Mouse (Mus musculus): ENCODE measurements around the gene Babam1.

Gene Babam1

GRCm38 (mm10) chr8:71381421-71381970, 15.2 kb upstream of the Babam1 start, which contains the start of gene Nr2f6:
Gene Nr2f6 (minus strand): TSS chr8:71381960.
- peak; percentile 77 for DNase-seq (ENCODE audit: low spot score)

GRCm38 (mm10) chr8:71381971-71382961, 14.4 kb upstream of the Babam1 start:
- peak; percentile 91 for DNase-seq (ENCODE audit: low spot score)

- DNase-seq (ENCODE audit: low spot score): no peak
These were observed 13.3 kb upstream of the Babam1 start for GRCm38 (mm10) chr8:71383396-71383795.

- no peak for DNase-seq (ENCODE audit: low spot score)
These were observed 12.8 kb upstream of the Babam1 start for GRCm38 (mm10) chr8:71383860-71384259.

GRCm38 (mm10) chr8:71385212-71385835, 11.3 kb upstream of the Babam1 start:
- DNase-seq (ENCODE audit: low spot score): no peak

GRCm38 (mm10) chr8:71388267-71388666, 8.4 kb upstream of the Babam1 start:
- DNase-seq (ENCODE audit: low spot score): no peak

GRCm38 (mm10) chr8:71391696-71392095, 5.0 kb upstream of the Babam1 start:
- peak; percentile 0 for DNase-seq (ENCODE audit: low spot score)

- DNase-seq (ENCODE audit: low spot score): peak; percentile 1
These were observed 4.3 kb upstream of the Babam1 start for GRCm38 (mm10) chr8:71392391-71392790.

GRCm38 (mm10) chr8:71392871-71393270, 3.8 kb upstream of the Babam1 start:
- DNase-seq (ENCODE audit: low spot score): peak; percentile 16

GRCm38 (mm10) chr8:71394481-71394880, 2.2 kb upstream of the Babam1 start:
- peak; percentile 3 for DNase-seq (ENCODE audit: low spot score)

GRCm38 (mm10) chr8:71395071-71395470, 1.6 kb upstream of the Babam1 start:
- peak; percentile 4 for DNase-seq (ENCODE audit: low spot score)

GRCm38 (mm10) chr8:71395629-71396028, 1.0 kb upstream of the Babam1 start, which contains the start of gene Ushbp1:
Gene Ushbp1 (minus strand): TSS chr8:71395802.
- peak; percentile 6 for DNase-seq (ENCODE audit: low spot score)

- DNase-seq (ENCODE audit: low spot score): peak; percentile 3
These were observed 1.0 kb downstream of the Babam1 start for GRCm38 (mm10) chr8:71397701-71398100.

- DNase-seq (ENCODE audit: low spot score): no peak
These were observed 4.2 kb downstream of the Babam1 start for GRCm38 (mm10) chr8:71400826-71401225.

- no peak for DNase-seq (ENCODE audit: low spot score)
These were observed 4.8 kb downstream of the Babam1 start for GRCm38 (mm10) chr8:71401454-71401853.

GRCm38 (mm10) chr8:71402446-71402964, 5.8 kb downstream of the Babam1 start:
- no peak for DNase-seq (ENCODE audit: low spot score)

GRCm38 (mm10) chr8:71403107-71403885, 6.6 kb downstream of the Babam1 start:
- no peak for DNase-seq (ENCODE audit: low spot score)

- DNase-seq (ENCODE audit: low spot score): no peak
These were observed 7.3 kb downstream of the Babam1 start for GRCm38 (mm10) chr8:71404011-71404410.

GRCm38 (mm10) chr8:71404951-71405351, 8.3 kb downstream of the Babam1 start:
- DNase-seq (ENCODE audit: low spot score): no peak

- peak; percentile 97 for DNase-seq (ENCODE audit: low spot score)
These were observed 8.9 kb downstream of the Babam1 start, which contains the start of gene Ankle1 for GRCm38 (mm10) chr8:71405401-71406098. Gene Ankle1 (plus strand): TSS chr8:71406010.
